In genomic region chr9:44318076-44318825, GRCm38 (mm10) we compare ENCODE assay signal across 8 mouse cellular contexts. TPM values are rescaled to one million over a fixed set of nuclear protein-coding genes. Genes with fewer than 3 reads are reported as not detected.
DNase-seq lines count a peak whose midpoint lies in the region; ATAC-seq and TF ChIP-seq lines count a peak whose summit lies in the region.

No protein-coding gene starts in this region.

- H3K9ac ChIP-seq in liver, adult 2 months (ENCODE audit: low read depth, low read length) = peak overlapping the region; percentile 99
- H3K9ac ChIP-seq in forebrain, embryonic 14.5 days (ENCODE audit: low read length) = peak overlapping the region; percentile 93

- ATAC-seq in forebrain, embryonic 14.5 days = no peak
- ATAC-seq in granulocyte monocyte progenitor cell, adult 5-6 weeks (replicated peaks; ENCODE audit: poor library complexity, severe bottlenecking) = no peak

- peak overlapping the region; percentile 98 for H3K4me3 ChIP-seq in liver, adult 2 months (ENCODE audit: insufficient read depth, low read depth, low read length)
- H3K4me3 ChIP-seq in forebrain, embryonic 14.5 days (ENCODE audit: low read depth, low read length) = peak overlapping the region; percentile 92
- H3K4me3 ChIP-seq in olfactory bulb, adult 2 months (ENCODE audit: insufficient read depth, low read depth, low read length) = peak overlapping the region; percentile 86

- peak overlapping the region; percentile 86 for H3K4me2 ChIP-seq in forebrain, embryonic 14.5 days (ENCODE audit: low read length)

- no peaks in the 10 kb centered on the region for H3K27me3 ChIP-seq in liver, adult 2 months (ENCODE audit: control insufficient read depth, insufficient read depth, low read length)
- H3K27me3 ChIP-seq in forebrain, embryonic 14.5 days (replicated peaks; ENCODE audit: control insufficient read depth, insufficient read depth, low read length) = no peaks in the 10 kb centered on the region

- 4% methylated on average over 5 of the region's 5 CpGs for WGBS in liver, adult 2 months
- 43% methylated on average over 5 of the region's 5 CpGs for WGBS in forebrain, embryonic 14.5 days
- 28% methylated on average over 5 of the region's 5 CpGs for WGBS in olfactory bulb, adult 2 months

- H3K36me3 ChIP-seq in liver, adult 2 months (ENCODE audit: control insufficient read depth, insufficient read depth, low read length) = peaks cover 22% of the 10 kb centered on the region; the same call in 1 of the 2 replicates
- peaks cover 37% of the 10 kb centered on the region for H3K36me3 ChIP-seq in forebrain, embryonic 14.5 days (ENCODE audit: control insufficient read depth, insufficient read depth, low read length)

- H3K4me1 ChIP-seq in liver, adult 2 months (ENCODE audit: control insufficient read depth, insufficient read depth, low read length) = peaks cover 14% of the 10 kb centered on the region
- peaks cover 22% of the 10 kb centered on the region for H3K4me1 ChIP-seq in forebrain, embryonic 14.5 days (ENCODE audit: control insufficient read depth, insufficient read depth, low read length)
- peaks cover 38% of the 10 kb centered on the region for H3K4me1 ChIP-seq in olfactory bulb, adult 2 months (ENCODE audit: control insufficient read depth, insufficient read depth, low read length)

- peak; percentile 92 for DNase-seq in liver, adult 2 months (ENCODE audit: extremely low read depth, low read depth, low spot score)
- DNase-seq in liver = no peak
- no peak for DNase-seq in forebrain, embryonic 14.5 days (ENCODE audit: low spot score)
- DNase-seq in kidney, postnatal 36 days = peak; percentile 79 to 83
- no peak for DNase-seq in thymus, adult 18-20 months
- no peak for DNase-seq in cerebellum, postnatal 10 days

- peaks cover 18% of the 10 kb centered on the region for H3K79me2 ChIP-seq in liver, adult 2 months (ENCODE audit: control insufficient read depth, insufficient read depth, low read length)

- H3K27ac ChIP-seq in liver, adult 2 months (replicated peaks; ENCODE audit: insufficient read depth, low read depth, low read length) = peak overlapping the region; percentile 85
- H3K27ac ChIP-seq in forebrain, embryonic 14.5 days (ENCODE audit: low read depth, low read length) = no peak overlapping the region
- H3K27ac ChIP-seq in olfactory bulb, adult 2 months (ENCODE audit: insufficient read depth, low read depth, low read length) = no peak overlapping the region

- H3K9me3 ChIP-seq in forebrain, embryonic 14.5 days (replicated peaks; ENCODE audit: control insufficient read depth, low read length) = no peaks in the 10 kb centered on the region

- TF ChIP-seq CTCF in liver, adult 2 months (IDR thresholded peaks at IDR 0.05; ENCODE audit: low read depth, low read length) = no peak
- no peak for TF ChIP-seq CTCF in olfactory bulb, adult 2 months (IDR thresholded peaks at IDR 0.05; ENCODE audit: insufficient read depth, low read depth, low read length)

- no peak for TF ChIP-seq POLR2A in liver, adult 2 months (IDR thresholded peaks at IDR 0.05; ENCODE audit: extremely low read depth, insufficient read depth, low read length)
- TF ChIP-seq POLR2A in olfactory bulb, adult 2 months (IDR thresholded peaks at IDR 0.05; ENCODE audit: insufficient read depth, low read depth, low read length) = no peak

RNA-seq across cellular contexts. Expression of gene C2cd2l, which starts 1.8 kb away (rescaled TPM):
- 5.2 and 7.9 TPM in 2 replicates for total RNA-seq in liver, adult 2 months (2014; rRNA removed)
- polyA plus RNA-seq in liver, adult 2 months (2012; rRNA removed) = 60.1 and 60.9 TPM in 2 replicates
- 16.3 and 22.2 TPM in 2 replicates for polyA plus RNA-seq in forebrain, embryonic 14.5 days (2014; fragmentation: Nextera tagmentation; extraction: Ambion mirVana)
- polyA plus RNA-seq in olfactory bulb, adult 2 months (2012; ENCODE audit: insufficient read depth, insufficient read length, low replicate concordance, missing spikeins) = not detected in 2 replicates
- total RNA-seq in granulocyte monocyte progenitor cell, adult 5-6 weeks (2014; fragmentation: Nextera tagmentation) = 8.3 and 17.5 TPM in 2 replicates
- 4.2 and 5.9 TPM in 2 replicates for total RNA-seq in granulocyte monocyte progenitor cell, adult 5-6 weeks (2017)

RNA-seq across cellular contexts. Expression of gene Dpagt1, which starts 7.6 kb away (rescaled TPM):
- total RNA-seq in liver, adult 2 months (2014; rRNA removed) = 8.7 and 13.1 TPM in 2 replicates
- 57.4 and 71.7 TPM in 2 replicates for polyA plus RNA-seq in liver, adult 2 months (2012; rRNA removed)
- 38.2 and 39.7 TPM in 2 replicates for polyA plus RNA-seq in forebrain, embryonic 14.5 days (2014; fragmentation: Nextera tagmentation; extraction: Ambion mirVana)
- 150 TPM in 1 of 2 replicates, not detected in the other for polyA plus RNA-seq in olfactory bulb, adult 2 months (2012; ENCODE audit: insufficient read depth, insufficient read length, low replicate concordance, missing spikeins)
- total RNA-seq in granulocyte monocyte progenitor cell, adult 5-6 weeks (2014; fragmentation: Nextera tagmentation) = 41.0 and 48.8 TPM in 2 replicates
- total RNA-seq in granulocyte monocyte progenitor cell, adult 5-6 weeks (2017) = 18.2 and 26.4 TPM in 2 replicates

RNA-seq across cellular contexts. Expression of gene Hinfp, which starts 12.8 kb away (rescaled TPM):
- 7.4 and 7.6 TPM in 2 replicates for total RNA-seq in liver, adult 2 months (2014; rRNA removed)
- 10.6 and 16.9 TPM in 2 replicates for polyA plus RNA-seq in liver, adult 2 months (2012; rRNA removed)
- 18.4 and 24.8 TPM in 2 replicates for polyA plus RNA-seq in forebrain, embryonic 14.5 days (2014; fragmentation: Nextera tagmentation; extraction: Ambion mirVana)
- not detected in 2 replicates for polyA plus RNA-seq in olfactory bulb, adult 2 months (2012; ENCODE audit: insufficient read depth, insufficient read length, low replicate concordance, missing spikeins)
- total RNA-seq in granulocyte monocyte progenitor cell, adult 5-6 weeks (2014; fragmentation: Nextera tagmentation) = 12.7 TPM in 2 replicates
- total RNA-seq in granulocyte monocyte progenitor cell, adult 5-6 weeks (2017) = 11.6 and 12.2 TPM in 2 replicates

RNA-seq across cellular contexts. Expression of gene H2afx, which starts 16.2 kb away (rescaled TPM):
- 5.6 and 11.2 TPM in 2 replicates for total RNA-seq in liver, adult 2 months (2014; rRNA removed)
- 22.5 and 23.6 TPM in 2 replicates for polyA plus RNA-seq in liver, adult 2 months (2012; rRNA removed)
- polyA plus RNA-seq in forebrain, embryonic 14.5 days (2014; fragmentation: Nextera tagmentation; extraction: Ambion mirVana) = 215 and 240 TPM in 2 replicates
- not detected in 2 replicates for polyA plus RNA-seq in olfactory bulb, adult 2 months (2012; ENCODE audit: insufficient read depth, insufficient read length, low replicate concordance, missing spikeins)
- 76.3 and 96.9 TPM in 2 replicates for total RNA-seq in granulocyte monocyte progenitor cell, adult 5-6 weeks (2014; fragmentation: Nextera tagmentation)
- 298 and 423 TPM in 2 replicates for total RNA-seq in granulocyte monocyte progenitor cell, adult 5-6 weeks (2017)

RNA-seq across cellular contexts. Expression of gene Hmbs, which starts 25.8 kb away (rescaled TPM):
- total RNA-seq in liver, adult 2 months (2014; rRNA removed) = 61.3 and 67.7 TPM in 2 replicates
- polyA plus RNA-seq in liver, adult 2 months (2012; rRNA removed) = 58.8 and 61.4 TPM in 2 replicates
- 68.5 and 74.3 TPM in 2 replicates for polyA plus RNA-seq in forebrain, embryonic 14.5 days (2014; fragmentation: Nextera tagmentation; extraction: Ambion mirVana)
- not detected in 2 replicates for polyA plus RNA-seq in olfactory bulb, adult 2 months (2012; ENCODE audit: insufficient read depth, insufficient read length, low replicate concordance, missing spikeins)
- 64.3 and 92.6 TPM in 2 replicates for total RNA-seq in granulocyte monocyte progenitor cell, adult 5-6 weeks (2014; fragmentation: Nextera tagmentation)
- total RNA-seq in granulocyte monocyte progenitor cell, adult 5-6 weeks (2017) = 32.2 and 47.4 TPM in 2 replicates

Comparison
In these comparisons a context has a peak if more than half of its experiments do, and no peak if none do; other contexts are left out.
1. DNase-seq: peak in liver, adult 2 months (single experiment) and kidney, postnatal 36 days (2 of 2); none in liver (single experiment), forebrain, embryonic 14.5 days (single experiment), thymus, adult 18-20 months (0 of 2) and cerebellum, postnatal 10 days (0 of 2).
2. Peak in every context shown above with its lines, with median percentiles within 50 percentile points of each other: H3K4me3 ChIP-seq.